Mouse (Mus musculus): ENCODE results near the gene Gm4450. TPM values are rescaled to one million over a fixed set of nuclear protein-coding genes. Genes with fewer than 3 reads are reported as not detected.

Gene Gm4450
- not detected for polyA plus RNA-seq (2017; shearing (Covaris generic))

DNA sequence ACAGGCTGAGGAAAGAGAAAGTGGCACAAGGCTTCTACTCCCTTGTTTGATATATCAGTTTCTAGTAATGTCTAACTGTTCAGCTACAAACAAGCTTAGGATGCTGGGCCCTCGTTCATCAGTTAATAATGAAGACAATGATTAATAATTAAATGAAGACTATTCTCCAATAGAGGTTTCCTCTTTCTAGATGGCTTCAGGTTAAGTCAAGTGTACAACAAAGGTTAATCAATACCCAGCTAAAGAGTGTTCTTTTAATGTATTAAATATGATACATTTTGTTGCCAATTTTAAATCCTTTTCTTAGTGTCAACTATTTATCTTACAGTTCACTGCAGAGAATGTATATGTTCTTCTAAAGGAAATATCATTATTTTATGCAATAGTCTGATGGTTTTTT, at the start of gene Gm4450:
Gene Gm4450 (minus strand): TSS at position 101 of the 400 bp plus-strand sequence.

Other genes starting within 250 kb of the Gm4450 start
- not detected for gene Reg4, start 235.0 kb downstream of the Gm4450 start, polyA plus RNA-seq (2017; shearing (Covaris generic))
- gene Hmgcs2, start 176.7 kb downstream of the Gm4450 start, polyA plus RNA-seq (2017; shearing (Covaris generic)), result not detected
- gene Phgdh, start 117.1 kb downstream of the Gm4450 start, polyA plus RNA-seq (2017; shearing (Covaris generic)), result 169 TPM
- not detected for gene Zfp697, start 74.7 kb downstream of the Gm4450 start, polyA plus RNA-seq (2017; shearing (Covaris generic))
- not detected for gene Hsd3b4, start 53.4 kb upstream of the Gm4450 start, polyA plus RNA-seq (2017; shearing (Covaris generic))
- gene Gm10681, start 131.7 kb upstream of the Gm4450 start, polyA plus RNA-seq (2017; shearing (Covaris generic)), result not detected
- gene Hsd3b5, start 173.1 kb upstream of the Gm4450 start, polyA plus RNA-seq (2017; shearing (Covaris generic)), result not detected

All from CD4-positive, CD25-positive, alpha-beta regulatory T cell, adult 9 weeks (primary cell).